Mouse (Mus musculus): ENCODE results near the gene Med10. TPM values are rescaled to one million over a fixed set of nuclear protein-coding genes. Genes with fewer than 3 reads are reported as not detected.

Med10 gene
- polyA plus RNA-seq, 1 experiment from 2014 or later = 210 TPM

DNA sequence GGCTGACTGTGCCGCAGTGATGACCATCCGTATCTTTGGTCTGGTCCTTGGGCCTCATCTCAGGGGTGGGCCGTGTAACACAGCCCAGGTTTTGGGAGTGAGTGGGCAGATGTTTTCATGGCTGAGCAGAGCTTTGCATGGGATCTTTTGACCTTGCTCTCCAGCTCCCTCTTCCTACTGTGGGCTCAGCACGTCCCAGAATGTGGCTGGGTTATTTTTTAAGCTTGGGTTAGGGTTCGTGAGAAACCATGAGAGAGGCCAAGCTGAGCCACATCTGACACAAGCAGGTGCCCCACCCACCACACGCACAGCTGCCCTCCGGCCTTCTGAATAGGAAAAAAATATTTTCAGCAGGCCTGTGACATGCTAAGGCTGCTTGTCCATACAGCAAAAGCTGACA lies 7.4 kb upstream of the Med10 start:
- WGBS = 69% methylated on average over 7 of the region's 7 CpGs
- no peak overlapping the region for H3K9ac ChIP-seq
- ATAC-seq (ENCODE audit: low FRiP score, low read depth) = no peak

DNA sequence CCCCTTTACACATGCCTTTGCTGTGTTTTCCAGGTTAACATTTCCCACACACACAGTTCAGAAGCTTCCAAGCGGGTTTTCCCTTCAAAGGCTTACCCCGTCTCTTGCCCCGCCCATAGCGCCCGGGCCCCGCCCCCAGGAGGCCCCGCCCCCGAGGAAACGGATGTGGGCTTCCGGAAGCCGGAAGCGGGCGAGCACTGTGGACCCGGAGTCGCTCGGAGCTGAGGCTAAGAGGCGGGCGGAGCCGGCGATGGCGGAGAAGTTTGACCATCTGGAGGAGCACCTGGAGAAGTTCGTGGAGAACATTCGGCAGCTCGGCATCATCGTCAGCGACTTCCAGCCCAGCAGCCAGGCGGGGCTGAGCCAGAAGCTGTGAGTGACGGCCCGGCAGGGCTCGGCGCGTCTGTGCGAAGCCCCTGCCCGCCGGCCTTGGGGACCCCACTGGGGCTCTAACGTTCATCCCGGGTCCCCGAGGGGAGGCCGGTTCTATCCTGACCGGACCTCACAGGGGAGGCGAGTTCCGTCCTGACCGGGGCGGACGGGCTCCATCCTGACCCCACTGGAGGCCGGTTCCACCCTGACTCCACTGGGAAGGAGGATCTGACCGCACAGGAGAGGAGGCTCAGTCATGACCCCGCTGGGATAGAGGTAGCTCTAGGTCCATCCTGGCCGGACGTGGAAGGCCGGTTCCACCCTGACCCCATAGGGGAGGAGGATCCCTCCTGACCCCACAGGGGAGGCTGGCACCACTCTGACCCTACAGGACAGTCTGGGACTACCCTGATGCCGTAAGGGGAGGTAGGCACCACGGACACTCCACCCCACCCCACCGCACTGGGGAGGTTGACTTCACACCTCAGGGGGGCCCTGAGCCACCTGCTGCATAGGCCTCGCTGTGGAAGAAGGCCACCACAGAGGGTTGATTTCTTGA lies 7.8 kb downstream of the Med10 start:
- Histone ChIP-seq H3K27me3 (replicated peaks) (no peaks in the 10 kb centered on the region), H3K9me3 (no peaks in the 10 kb centered on the region), H3K4me3 (peak overlapping the region; percentile 97), H3K36me3 (peaks cover 32% of the 10 kb centered on the region), H3K4me2 (replicated peaks) (peak overlapping the region; percentile 91), H3K4me1 (peaks cover 11% of the 10 kb centered on the region), H3K27ac (no peak overlapping the region), H3K9ac (peak overlapping the region; percentile 95)
- ATAC-seq (ENCODE audit: low FRiP score, low read depth) = peak; percentile 98
- WGBS = 2% methylated on average over 55 of the region's 55 CpGs

More for the DNA sequence above, 7.4 kb upstream of the Med10 start:
- Histone ChIP-seq H3K27me3 (replicated peaks) (no peaks in the 10 kb centered on the region), H3K27ac (no peak overlapping the region), H3K4me1 (peaks cover 7% of the 10 kb centered on the region; the same call in 1 of the 2 replicates), H3K36me3 (no peaks in the 10 kb centered on the region), H3K4me3 (no peak overlapping the region), H3K4me2 (replicated peaks) (no peak overlapping the region), H3K9me3 (no peaks in the 10 kb centered on the region)

DNA sequence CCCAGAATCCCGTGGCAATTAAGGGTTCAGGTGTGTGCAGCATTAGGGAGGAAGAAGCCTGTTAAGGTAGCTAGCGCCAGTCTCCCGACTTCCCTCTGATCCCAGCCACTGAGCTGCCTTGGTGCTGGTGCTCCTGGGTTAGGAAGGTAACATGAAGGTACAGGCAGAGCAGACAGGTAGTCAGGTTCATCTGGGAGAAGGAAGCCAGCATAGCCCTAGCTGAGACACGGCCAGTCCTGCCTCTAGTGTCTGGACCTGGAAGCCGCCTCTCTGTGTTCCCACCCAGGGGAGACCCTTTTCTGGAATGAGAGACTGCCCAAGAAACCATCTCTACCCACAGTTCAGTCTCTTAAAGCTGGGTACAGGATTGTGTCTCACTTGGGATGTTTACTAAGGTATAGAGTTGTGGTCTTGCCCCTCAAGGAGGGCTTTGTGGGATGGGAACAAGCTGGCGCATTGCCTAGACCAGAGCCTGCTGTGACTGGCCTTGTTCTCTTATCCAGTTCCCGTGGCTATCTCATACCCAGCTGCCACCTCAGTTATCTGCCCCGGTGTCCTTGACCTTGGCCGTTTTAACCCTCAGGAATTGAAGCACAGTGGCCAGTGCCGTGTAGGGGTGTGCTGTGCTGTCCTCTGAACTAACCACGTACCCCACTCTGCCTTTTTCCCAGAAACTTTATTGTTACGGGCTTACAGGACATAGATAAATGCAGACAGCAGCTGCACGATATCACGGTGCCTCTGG lies 8.9 kb downstream of the Med10 start:
- peak overlapping the region; percentile 91 for H3K4me2 ChIP-seq (replicated peaks)
- no peak for ATAC-seq (ENCODE audit: low FRiP score, low read depth)
- H3K27me3 ChIP-seq (replicated peaks) = no peaks in the 10 kb centered on the region
- H3K36me3 ChIP-seq = peaks cover 42% of the 10 kb centered on the region
- no peak overlapping the region for H3K27ac ChIP-seq
- no peak overlapping the region; the same call in 1 of the 2 replicates for H3K4me3 ChIP-seq
- H3K9ac ChIP-seq = peak overlapping the region; percentile 95; the same call in 1 of the 2 replicates
- peaks cover 11% of the 10 kb centered on the region for H3K4me1 ChIP-seq
- no peaks in the 10 kb centered on the region for H3K9me3 ChIP-seq
- WGBS = 90% methylated on average over 14 of the region's 14 CpGs

DNA sequence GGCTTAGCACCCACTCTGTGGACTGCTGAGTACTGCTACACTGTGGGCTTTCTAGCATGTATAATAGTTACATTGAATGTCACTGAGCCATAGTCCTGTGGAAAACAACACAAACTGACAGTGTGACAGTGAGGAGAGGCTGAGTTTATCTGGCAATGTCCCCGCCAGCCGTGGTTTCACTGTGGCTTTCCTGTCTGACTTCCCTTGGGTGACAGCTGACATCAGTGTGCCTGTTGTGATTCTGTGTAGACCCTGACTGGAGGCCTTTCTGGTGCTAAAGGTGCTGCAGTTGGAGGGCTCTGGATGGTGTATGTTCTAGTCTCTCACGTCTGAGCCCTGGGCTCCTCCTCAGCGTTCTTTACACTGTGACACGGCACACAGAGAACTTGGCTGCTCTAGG lies 11.7 kb downstream of the Med10 start:
- peaks cover 11% of the 10 kb centered on the region for H3K4me1 ChIP-seq
- WGBS = 90% methylated on average over 5 of the region's 5 CpGs
- ATAC-seq (ENCODE audit: low FRiP score, low read depth) = no peak
- H3K27ac ChIP-seq = no peak overlapping the region
- H3K9me3 ChIP-seq = no peaks in the 10 kb centered on the region
- no peak overlapping the region for H3K9ac ChIP-seq
- no peak overlapping the region for H3K4me2 ChIP-seq (replicated peaks)
- no peaks in the 10 kb centered on the region for H3K27me3 ChIP-seq (replicated peaks)
- H3K4me3 ChIP-seq = no peak overlapping the region
- H3K36me3 ChIP-seq = peaks cover 61% of the 10 kb centered on the region

DNA sequence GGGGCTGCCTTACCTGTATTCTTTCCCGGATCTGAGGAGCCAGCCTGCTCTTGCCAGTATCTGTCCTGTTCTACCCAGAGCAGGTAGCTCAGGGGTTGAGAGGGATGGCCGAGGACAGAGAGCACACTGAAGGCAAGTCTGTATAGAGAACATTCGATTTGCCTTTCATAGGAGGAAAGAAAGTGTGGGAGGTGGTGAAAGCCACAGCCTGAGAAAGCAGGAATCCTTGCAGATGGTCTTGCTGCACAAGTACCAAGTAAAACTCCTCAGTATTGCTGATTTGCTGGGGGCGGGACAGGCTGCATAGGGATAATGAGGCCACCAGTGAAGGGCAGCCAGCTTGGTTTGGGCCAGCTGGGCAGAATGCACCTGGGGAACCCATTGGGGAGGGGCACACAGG lies 16.1 kb downstream of the Med10 start:
- no peak overlapping the region for H3K4me3 ChIP-seq
- WGBS = 86% methylated on average over 4 of the region's 4 CpGs

DNA sequence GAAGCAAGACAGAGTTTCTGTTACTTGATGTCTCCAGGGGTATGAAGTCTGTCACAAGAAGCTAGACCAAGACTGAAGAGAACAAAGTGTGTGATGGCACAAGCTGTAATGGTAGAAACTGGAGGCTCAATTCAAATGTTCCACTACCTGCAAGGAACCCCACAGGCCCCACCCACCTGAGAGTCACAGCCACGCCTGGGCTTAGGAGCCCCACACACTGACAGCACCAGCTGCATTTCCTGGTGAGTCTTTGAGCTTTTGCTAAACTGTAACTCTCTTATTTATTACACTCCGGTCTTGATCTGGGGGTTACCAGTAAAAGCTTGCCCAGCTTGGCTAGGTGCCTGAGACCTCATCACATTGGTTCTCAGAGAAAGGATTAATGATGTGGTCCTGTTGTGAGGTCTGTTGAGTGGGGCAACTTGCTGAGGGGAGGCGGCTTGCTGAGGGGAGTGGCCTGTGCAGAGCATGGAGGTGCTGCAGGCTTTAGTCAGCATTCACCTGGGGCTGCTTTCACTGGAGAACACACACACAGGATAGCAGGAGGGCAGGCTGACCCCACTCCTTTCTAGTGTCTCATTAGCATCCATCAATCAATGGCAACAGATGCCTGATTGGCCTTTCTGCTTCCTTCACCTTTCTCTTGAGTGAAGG lies 19.1 kb downstream of the Med10 start:
- H3K4me2 ChIP-seq (replicated peaks) = no peak overlapping the region
- no peak overlapping the region for H3K4me3 ChIP-seq
- no peak overlapping the region for H3K9ac ChIP-seq
- 69% methylated on average over 3 of the region's 3 CpGs for WGBS
- H3K4me1 ChIP-seq = peaks cover 5% of the 10 kb centered on the region; the same call in 1 of the 2 replicates
- H3K27me3 ChIP-seq (replicated peaks) = no peaks in the 10 kb centered on the region
- no peaks in the 10 kb centered on the region for H3K9me3 ChIP-seq
- H3K36me3 ChIP-seq = peaks cover 16% of the 10 kb centered on the region
- no peak overlapping the region for H3K27ac ChIP-seq
- no peak for ATAC-seq (ENCODE audit: low FRiP score, low read depth)

More for the DNA sequence above, 16.1 kb downstream of the Med10 start:
- H3K4me1 ChIP-seq = no peaks in the 10 kb centered on the region; the same call in 1 of the 2 replicates
- H3K27me3 ChIP-seq (replicated peaks) = no peaks in the 10 kb centered on the region
- no peak for ATAC-seq (ENCODE audit: low FRiP score, low read depth)
- H3K4me2 ChIP-seq (replicated peaks) = no peak overlapping the region
- H3K27ac ChIP-seq = no peak overlapping the region
- peaks cover 45% of the 10 kb centered on the region for H3K36me3 ChIP-seq
- no peak overlapping the region for H3K9ac ChIP-seq
- no peaks in the 10 kb centered on the region for H3K9me3 ChIP-seq

DNA sequence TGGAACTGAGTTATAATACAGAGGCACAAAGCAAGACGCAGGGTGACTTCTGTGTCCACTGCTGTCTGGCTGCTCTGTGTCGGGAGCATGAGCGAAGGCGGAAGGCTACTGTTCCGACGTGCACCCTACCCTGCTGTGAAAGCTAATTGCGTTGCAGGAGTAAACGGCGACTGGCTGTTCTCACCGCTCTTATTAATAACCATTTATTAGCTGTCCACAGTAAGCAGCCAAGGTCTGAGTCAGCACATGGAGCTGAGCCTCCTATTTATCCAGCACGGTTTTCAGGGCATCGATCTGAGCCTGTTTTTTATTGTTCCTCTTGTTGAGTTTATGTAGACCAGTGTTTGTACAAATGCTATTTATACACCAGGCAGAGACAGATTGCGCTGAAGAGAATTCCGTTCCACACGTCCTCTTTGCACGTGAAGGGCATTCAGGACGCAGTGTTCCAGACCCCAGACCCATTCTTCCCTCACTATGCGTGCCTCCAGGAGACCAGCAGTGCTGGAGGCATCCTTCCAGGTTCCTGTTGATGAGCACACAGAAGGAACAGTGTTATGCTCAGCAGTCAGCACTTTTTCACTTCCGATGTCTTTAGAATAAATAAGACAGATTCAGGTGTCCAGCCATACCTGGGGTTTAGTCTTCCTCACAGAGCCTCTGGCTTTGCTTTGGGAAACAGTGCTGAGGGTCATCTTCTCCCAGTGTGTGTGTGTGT lies 21.9 kb downstream of the Med10 start:
- 0 out of 2 replicates have a peak overlapping the region, but pooled peaks have one; percentile 9 for H3K4me2 ChIP-seq (replicated peaks)
- no peaks in the 10 kb centered on the region for H3K9me3 ChIP-seq
- WGBS = 58% methylated on average over 19 of the region's 19 CpGs
- H3K9ac ChIP-seq = no peak overlapping the region
- no peak overlapping the region for H3K4me3 ChIP-seq
- 0 out of 2 replicates have a peak overlapping the region, but pooled peaks have one; percentile 26 for H3K27ac ChIP-seq
- no peaks in the 10 kb centered on the region for H3K27me3 ChIP-seq (replicated peaks)
- H3K36me3 ChIP-seq = no peaks in the 10 kb centered on the region
- H3K4me1 ChIP-seq = peaks cover 5% of the 10 kb centered on the region; the same call in 1 of the 2 replicates
- peak; percentile 51 for ATAC-seq (ENCODE audit: low FRiP score, low read depth)

DNA sequence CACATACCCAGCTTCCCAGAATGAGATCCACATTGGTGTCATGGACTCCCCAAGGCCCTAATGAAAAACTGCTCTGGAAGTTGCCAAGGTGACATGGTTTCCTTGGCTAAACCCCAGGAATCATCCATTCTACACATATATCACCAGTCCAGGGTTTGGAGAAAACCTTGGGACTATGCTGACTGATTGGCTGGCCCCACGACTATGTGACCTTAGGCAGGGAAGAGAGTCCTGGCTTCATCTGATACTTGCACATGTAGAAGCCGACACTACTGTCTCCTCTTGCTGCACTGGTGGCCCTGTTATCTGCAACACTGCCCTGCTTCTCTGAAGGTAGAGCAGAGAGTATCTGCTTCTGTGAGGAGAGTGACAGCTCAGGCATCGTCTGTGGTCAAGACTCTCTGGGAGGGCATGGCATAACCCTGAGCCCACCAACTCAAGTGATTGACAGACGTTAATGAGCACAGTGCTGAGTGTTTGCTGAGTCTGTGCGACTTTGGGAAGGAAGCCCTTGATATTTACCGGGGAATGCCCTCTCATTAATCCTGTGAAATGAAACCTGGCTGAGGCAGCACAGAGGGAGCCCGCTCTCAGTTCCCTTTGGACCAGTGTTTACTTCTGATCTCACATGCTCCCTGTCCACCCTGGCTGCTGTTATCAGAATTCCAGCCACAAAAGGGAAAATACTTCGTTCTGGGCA lies 23.4 kb downstream of the Med10 start:
- Histone ChIP-seq H3K4me2 (replicated peaks) (no peak overlapping the region), H3K4me3 (no peak overlapping the region), H3K27me3 (replicated peaks) (no peaks in the 10 kb centered on the region), H3K36me3 (no peaks in the 10 kb centered on the region), H3K9ac (no peak overlapping the region), H3K4me1 (peaks cover 5% of the 10 kb centered on the region; the same call in 1 of the 2 replicates), H3K9me3 (no peaks in the 10 kb centered on the region), H3K27ac (no peak overlapping the region)
- ATAC-seq (ENCODE audit: low FRiP score, low read depth) = no peak
- WGBS = 64% methylated on average over 8 of the region's 8 CpGs

DNA sequence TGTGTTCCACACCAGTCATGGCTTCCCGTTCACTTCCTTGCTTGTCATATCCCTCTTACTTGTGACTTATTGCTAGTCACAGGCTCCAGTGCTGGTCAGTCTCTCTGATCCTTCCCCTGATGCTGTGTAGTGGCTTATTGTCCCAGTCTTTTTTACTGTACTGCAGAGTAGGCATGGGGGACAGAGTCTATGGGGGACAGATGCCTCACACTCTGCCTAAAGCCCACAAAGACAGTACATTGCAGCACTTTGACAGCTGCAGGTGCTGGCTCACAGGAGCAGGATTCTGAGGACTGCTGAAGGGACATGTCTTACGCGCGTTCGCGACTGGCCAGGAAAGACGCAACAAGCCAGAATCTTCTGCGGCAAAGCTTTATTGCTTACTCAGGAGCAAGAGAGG lies 28.4 kb downstream of the Med10 start:
- peaks cover 4% of the 10 kb centered on the region; the same call in 1 of the 2 replicates for H3K4me1 ChIP-seq
- no peak overlapping the region for H3K4me3 ChIP-seq
- no peaks in the 10 kb centered on the region for H3K36me3 ChIP-seq
- H3K27me3 ChIP-seq (replicated peaks) = no peaks in the 10 kb centered on the region
- no peak overlapping the region for H3K4me2 ChIP-seq (replicated peaks)
- no peak overlapping the region for H3K27ac ChIP-seq
- no peak overlapping the region for H3K9ac ChIP-seq
- 94% methylated on average over 8 of the region's 8 CpGs for WGBS
- no peaks in the 10 kb centered on the region for H3K9me3 ChIP-seq
- ATAC-seq (ENCODE audit: low FRiP score, low read depth) = no peak

DNA sequence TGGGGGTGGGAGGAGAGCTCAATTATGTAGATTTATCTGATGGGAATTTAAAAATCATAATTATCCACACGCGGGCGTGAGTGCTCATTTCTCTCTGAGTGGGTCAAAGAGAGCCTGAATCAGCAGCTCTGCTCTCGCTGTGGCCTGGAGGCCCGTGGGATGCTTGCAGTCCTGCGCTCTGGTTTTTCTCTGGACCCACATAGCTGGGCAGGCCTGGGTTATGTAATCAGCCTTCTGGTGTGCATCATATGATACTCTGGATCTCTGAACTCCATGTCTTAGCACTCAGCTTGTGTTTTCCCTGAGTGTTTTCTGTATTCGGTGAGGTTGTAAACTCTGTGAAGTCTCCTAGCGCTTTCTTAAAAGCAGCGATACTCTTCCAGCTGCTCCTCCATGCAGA lies 30.4 kb downstream of the Med10 start:
- H3K36me3 ChIP-seq = no peaks in the 10 kb centered on the region
- no peaks in the 10 kb centered on the region for H3K4me1 ChIP-seq
- H3K27ac ChIP-seq = no peak overlapping the region
- no peak overlapping the region for H3K4me3 ChIP-seq
- no peaks in the 10 kb centered on the region for H3K9me3 ChIP-seq
- no peak for ATAC-seq (ENCODE audit: low FRiP score, low read depth)
- 92% methylated on average over 9 of the region's 9 CpGs for WGBS
- H3K4me2 ChIP-seq (replicated peaks) = no peak overlapping the region
- H3K27me3 ChIP-seq (replicated peaks) = no peaks in the 10 kb centered on the region
- H3K9ac ChIP-seq = no peak overlapping the region

DNA sequence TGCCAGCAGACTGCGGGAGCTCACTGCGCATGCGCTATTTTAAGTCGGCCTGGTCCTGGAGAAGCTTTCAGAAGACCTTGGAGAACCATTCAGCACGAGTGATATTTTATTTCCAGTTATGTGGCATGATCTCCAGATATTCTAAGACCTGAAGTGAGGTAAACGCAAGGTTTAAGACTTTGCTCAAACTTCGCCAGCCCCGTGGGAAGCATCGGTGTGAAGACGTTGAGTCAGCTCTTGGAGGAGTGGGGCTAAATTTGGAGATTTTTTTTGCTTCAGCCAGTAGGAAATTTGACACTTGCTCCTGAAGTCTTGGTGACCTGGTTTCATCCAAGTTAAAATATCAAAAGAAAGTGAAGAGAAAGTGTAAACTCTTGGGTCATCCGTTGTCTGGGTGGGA lies 31.2 kb downstream of the Med10 start:
- Histone ChIP-seq H3K9ac (no peak overlapping the region), H3K4me3 (no peak overlapping the region), H3K4me1 (no peaks in the 10 kb centered on the region), H3K27me3 (replicated peaks) (no peaks in the 10 kb centered on the region), H3K27ac (no peak overlapping the region), H3K9me3 (no peaks in the 10 kb centered on the region), H3K36me3 (no peaks in the 10 kb centered on the region), H3K4me2 (replicated peaks) (no peak overlapping the region)
- ATAC-seq (ENCODE audit: low FRiP score, low read depth) = no peak
- WGBS = 95% methylated on average over 11 of the region's 11 CpGs

Measured in neural tube, embryonic 12.5 days (tissue).